Mouse (Mus musculus) 416B (cell line): ENCODE measurements around the gene Sipa1.
A peak's percentile ranks its signal among the peaks of the same experiment; 100 is the strongest.

Source experiments
- DNase-seq: peaks from one replicate; pipeline ENCODE4 v3.0.0; 2011; ENCODE audit warnings: low read depth

The Sipa1 gene

DNA sequence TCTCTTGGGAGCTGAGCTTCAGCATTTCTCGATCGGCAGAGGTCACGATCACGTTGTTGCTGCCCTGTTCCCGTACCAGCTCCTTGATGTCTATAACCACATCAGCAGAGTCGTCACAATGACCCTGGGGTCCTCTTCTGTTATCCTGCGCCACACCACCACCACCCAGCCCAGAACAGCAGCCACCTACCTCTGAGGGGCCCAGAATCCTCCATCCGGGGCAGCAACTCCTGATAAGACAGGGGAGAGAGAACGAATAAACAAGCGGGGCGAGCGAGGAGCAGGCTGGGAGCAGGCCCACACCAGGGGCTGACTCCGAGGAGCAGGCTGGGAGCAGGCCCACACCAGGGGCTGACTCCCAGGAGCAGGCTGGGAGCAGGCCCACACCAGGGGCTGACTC lies 22.9 kb upstream of the Sipa1 start:
- no peak for DNase-seq

DNA sequence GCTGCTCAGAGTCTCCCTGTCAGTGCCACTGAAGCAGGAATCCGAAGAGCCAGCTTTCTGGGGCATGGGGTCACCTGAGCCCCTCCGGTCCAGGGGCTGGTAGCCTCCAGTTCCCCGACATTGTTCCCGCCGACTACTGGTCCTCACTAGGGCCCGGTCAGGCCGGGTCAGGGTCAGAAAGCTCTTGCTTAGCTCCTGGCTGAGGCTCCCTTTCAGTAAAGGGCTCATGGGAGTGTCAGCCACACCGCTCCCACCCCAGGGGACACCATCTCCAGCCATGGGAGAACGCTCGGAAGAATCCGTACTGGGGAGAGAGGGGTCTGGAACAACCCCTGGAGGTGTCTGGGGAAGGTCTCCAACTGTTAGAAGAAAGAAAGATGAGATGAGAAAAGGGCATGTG lies 22.4 kb upstream of the Sipa1 start:
- DNase-seq, result no peak

DNA sequence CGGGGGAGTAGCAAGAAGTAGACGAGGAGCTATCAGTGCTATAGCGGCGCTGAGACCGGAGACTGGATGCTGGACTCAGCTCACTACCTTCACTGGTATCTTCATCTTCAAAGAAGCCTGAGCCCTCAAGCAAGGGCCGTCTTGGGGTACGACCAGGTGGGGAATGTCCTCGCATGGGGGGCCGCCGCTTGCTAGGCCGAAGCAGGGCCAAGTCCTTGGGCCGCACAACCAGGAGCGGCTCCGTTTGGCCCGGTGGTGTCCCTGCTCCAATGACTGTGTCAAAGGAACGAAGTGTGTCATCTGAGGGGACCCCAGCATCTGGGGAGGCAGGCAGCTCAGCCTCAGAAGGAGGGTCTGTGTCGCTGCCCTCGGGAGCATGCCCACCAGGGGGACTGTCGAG lies 21.9 kb upstream of the Sipa1 start:
- no peak for DNase-seq

DNA sequence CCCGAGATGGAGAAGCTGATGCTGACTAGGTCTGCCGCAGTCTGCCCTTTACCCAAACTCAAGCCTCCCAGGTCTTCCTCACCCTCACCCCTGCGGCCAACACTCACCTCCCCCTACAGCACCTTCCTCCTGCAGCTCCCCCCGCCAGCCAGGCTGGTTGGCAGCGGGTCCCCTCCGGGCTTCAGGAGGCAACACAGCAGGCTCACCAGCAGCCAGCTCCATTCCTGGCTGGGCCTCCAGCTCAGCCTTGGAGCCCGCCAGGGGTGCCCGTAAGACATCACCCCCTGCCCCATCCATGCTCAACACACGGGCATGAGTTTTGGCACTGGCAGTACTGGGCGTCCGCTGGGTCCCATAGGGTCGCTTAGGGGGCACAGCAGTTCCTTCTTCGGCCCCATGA lies 21.5 kb upstream of the Sipa1 start:
- no peak for DNase-seq

DNA sequence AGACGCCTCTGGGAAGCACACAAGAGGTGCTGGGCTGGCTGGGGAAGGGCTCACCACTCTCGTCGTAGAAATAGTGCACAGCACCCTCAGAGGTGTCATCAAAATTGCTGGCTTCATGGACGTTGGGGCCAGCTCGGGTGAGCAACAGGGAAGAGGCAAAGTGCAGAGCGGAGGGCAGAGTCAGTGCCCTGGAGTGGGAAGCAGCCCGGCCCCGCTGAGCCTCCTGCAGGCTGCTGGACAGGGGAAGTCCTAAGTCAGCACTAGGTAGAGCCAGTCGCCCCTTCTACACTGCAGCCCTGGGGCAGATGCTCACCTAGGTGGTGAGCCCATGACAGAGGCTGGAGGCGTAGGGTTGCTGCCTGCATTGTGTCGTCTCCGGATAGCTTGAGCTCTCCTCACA lies 20.7 kb upstream of the Sipa1 start:
- DNase-seq, result no peak

DNA sequence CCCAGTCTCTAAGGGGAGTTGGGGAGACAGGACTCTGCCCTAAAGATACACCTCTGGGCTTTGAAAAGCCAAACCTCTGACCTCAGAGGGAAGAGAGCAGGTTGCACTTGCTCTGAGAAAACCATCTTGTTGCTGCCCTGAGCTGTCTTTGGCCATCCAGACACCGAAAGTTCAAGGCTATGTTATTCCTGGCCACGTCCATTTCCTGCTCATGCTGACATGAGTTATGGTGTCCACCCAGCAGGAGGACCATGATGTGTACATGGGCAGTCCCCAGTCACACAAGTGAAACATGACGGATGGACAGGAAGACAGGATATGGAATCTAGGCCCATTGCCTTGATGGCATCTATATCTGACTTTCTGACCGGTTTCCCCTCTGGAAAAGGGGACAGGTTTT lies 16.9 kb upstream of the Sipa1 start:
- DNase-seq, result no peak

DNA sequence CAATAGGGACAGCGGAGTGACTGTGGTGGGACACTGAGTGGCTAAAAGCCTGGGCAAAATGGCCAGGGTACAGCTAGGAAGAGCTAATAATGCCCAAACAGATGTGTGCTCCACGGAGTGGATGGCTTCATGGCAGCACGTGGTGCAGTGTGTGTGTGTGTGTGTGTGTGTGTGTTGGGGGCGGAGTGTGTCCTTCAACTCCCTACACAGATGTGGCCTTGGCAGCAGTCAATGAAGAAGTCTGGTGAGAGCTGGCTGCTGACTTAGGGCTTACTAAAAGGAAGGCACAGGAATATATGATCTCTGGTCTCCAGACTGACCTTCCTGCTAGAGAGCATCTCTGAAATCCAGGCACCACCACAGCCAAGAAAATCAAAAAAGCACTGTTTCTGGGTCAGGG lies 4.9 kb upstream of the Sipa1 start:
- no peak for DNase-seq

DNA sequence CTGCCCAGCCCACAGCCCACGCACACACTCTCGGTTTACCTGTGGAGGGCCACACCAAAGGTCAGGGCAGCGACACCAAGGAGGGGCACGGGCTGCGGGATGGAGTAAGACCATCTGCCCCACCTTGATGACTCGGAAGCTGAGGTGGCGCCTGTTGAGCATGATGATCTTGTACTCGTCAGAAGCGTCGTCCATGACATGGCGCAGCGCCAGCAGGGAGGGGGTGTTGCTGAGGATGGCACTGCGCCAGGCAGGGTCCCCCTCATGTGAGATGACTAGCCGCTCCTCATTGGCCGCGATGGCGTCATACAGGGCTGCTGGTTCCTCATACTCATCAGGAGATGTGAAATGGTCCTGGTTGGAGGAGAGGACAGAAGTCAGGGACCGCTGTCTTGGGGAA lies 2.9 kb upstream of the Sipa1 start:
- no peak for DNase-seq

DNA sequence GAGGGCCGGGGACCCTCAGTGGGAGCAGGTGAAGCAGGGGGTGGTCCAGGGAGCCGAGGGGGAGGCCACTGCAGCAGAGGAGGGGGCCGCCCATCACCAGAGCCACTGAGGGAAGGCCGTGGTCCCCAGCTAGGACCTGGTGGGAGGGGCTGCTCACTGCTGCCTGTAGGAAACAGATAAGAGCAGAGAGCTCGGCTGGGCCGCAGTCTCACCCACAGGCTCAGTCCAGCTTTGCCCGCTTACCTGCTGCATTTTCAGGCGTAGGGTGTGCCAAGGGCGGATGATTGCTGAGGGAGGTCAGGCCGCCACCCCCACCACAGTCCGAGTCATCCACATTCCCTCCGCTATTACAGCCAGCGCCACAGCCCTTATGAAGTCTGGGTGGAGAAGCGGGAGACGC lies 2.0 kb upstream of the Sipa1 start:
- peak; percentile 26 for DNase-seq

DNA sequence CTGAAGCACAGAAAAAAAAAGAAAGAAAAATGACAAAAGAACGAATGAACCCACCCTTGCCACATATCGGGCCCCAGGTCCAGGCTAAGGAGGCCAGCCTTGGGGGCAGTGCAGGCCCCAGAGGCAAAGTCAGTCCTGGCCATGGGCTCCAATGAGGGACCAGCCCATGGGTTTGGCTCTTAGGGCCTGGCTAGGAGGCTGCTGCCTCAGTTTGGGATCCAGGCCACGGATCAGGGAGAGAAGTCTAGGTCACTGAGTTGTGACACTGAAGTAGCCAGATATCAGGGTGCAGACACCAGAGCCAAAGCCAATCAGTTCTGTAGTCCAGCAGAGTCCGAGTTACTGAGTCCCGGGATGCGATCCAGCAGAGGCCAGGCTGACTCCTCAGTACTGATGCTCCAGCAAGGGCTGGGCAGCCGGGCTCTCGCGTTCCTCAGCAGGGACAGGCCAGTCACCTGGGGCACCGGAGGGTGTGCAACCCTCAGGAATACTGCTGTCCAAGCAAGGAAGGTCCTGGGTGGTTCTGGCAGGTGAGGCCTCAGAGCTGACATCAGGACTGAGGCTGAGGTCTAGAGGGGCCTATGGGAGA lies 1.3 kb upstream of the Sipa1 start:
- DNase-seq, result no peak

DNA sequence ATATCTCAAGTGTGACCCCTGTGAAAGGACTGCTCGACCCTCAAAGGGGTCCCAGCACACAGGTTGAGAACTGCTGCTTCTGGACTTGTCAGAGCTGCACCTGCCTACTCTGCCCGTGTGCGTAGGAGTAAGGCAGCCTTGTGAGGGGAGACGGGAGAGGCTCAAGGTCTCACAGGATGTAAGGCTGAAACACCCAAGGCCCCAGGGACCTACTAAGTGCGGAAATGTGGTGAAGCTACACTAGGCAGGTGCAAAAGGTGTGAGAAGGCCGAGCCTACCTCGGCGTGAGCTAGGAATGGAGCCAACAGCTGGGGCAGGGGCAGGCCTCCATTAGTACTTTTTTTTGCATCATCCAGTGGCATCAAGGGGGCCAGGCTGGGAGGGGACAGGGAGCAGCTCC lies 1.2 kb downstream of the Sipa1 start:
- DNase-seq, result no peak

DNA sequence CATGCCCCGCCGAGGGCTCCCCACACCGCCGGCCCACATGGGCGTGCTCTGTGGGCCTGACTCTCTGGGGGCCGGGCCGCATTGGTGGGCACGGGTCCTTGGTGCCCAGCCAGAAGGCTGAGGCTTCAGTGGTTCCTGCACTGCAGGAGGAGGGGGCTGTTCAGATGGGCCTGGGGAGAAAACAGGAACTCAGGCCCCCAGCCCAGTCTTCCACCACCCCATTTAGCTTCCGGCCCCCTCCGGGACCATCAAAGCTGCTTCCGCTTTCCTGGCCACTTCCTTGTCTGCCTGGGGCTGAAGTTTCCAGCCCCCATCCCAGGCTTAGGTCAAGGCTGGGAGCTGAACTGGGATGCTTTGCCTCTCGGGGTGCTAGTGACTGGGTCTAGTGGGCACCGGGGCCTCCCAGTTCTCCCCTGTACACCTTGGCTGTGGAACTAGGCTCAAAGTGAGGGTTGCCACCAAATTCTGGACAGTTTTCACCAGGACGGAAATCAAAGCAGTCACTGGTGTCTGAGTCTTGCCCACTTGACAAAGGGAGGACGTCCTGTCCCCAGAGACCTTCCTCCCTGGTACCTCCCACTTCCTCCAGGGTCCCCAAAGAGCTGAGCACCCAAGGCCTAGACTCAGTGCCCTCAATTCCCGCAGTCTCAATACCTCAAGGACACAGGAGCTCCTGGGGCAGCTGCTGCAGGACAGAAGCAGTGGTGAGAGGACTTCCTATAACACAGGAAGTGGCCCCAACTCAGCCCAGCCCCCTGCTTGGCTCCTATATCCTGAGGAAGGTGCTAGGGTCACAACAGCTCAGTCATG lies 2.4 kb downstream of the Sipa1 start:
- peak; percentile 79 for DNase-seq

DNA sequence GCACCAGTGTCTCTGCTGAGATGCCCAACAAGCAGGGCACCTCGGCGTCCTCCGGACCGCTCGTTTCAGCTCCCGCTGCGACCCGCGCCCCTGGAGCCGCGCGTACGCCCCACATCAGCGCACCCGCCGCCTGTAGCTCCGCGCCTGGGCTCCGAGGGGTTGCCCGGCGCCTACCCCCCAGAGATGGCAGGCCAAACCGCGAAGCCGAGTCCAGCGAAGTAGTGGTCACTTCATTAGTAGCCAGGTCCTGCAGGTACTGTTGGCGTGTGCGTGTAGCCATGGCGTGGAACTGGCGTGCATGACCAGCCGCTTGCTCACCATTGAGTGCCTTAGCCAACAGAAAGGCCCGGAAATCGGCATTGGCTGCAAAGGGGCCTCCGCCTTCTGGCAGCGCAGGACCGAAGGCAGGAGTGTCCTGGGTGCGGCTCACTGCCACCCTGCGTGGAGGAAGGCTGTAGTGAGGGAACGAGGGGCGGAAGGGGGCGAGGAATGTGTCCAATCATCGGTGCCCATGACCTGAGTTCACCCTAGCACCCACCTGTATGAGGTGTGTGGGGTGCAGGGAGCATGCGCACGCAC lies 8.7 kb downstream of the Sipa1 start:
- no peak for DNase-seq

DNA sequence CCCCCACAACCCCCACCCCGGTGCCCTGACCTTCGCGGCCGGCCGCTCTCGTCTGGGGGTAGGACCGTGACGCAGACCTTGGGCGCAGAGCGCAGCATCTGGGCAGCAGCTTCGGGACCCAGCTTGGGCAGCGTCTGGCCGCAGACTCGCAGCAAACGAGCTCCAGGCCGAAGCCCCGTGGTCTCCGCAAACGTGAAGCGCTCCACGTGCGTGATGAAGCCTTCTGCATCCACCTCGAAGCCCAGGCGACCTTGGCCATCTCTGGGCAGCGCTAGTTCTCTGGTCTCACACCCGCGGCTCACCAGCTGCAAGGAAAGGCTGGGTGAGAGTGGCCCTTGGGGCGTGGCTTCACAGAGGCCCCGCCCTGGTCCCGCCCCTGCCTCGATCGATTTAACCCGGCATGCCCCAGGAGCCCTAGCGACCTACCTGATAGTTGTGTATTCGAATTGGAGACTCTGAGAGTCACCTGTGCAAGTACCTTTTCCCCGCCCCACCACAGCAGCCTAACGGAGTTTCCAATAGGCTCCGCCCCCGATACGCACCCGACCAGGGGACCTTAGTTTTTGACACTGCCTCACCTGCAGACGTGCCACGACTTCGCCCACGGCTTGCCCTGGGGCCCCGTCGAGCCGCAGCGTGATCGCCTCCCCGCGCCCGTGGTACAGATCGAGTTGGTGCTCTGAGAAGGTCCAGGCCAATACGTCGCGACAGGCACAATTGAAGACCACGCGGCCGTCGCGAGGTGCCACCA lies 9.4 kb downstream of the Sipa1 start:
- DNase-seq, result no peak

DNA sequence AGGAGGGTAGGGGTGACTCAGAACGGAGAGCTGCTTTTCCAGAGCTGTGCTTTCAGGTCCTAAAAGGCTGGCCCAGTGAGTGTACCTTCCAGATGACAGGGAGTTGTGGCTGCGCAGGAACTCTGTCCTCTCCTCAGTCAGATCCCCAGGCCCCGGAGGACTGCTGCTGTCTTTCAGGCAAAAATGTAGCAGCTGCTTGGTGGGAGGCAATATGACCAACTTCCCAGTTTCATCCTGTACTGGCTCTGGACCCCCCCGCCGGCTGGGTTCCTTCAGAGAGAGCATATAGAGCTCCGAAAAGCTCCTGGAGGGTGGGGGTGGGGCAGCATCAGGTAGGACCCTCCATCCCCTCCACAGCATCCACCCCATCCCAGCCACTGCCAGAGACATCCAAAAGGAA lies 10.9 kb downstream of the Sipa1 start:
- no peak for DNase-seq

DNA sequence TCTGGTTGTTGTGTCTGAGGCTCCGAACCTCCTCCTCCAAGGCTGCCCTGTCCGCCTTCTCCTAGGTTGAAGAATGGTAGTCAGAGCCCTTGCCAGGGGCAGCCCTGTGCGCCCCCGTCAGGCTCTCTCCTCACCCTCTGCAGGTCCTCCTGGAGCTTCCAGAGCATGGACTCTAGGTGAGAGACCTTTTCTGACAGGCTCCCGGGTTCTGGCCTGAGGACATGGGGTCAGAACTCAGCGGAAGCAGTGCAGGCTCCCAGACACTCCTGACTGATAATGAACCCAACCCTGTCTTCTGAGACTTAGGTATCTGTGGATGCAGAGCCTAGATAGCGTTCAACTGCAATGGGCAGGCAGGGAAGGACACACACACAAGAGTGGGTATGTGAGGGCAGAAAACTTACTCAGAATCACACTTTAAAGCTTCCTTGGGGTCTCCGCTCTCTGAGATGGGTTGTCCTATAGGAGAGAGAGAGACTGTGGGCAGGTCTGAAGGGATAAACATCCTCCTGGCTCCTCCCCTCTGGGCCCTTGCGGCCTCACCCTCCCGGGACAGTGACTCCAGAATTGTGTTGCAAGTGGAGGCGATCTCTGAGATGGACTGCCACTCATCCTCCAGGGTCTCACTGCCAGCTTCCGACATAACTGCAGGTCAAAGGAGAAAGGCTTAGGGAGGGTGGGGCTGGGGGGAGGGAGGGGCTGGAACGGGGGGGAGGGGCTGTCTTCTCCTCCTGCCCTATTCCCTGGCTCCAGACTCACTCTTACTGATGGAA lies 11.8 kb downstream of the Sipa1 start:
- DNase-seq, result no peak

DNA sequence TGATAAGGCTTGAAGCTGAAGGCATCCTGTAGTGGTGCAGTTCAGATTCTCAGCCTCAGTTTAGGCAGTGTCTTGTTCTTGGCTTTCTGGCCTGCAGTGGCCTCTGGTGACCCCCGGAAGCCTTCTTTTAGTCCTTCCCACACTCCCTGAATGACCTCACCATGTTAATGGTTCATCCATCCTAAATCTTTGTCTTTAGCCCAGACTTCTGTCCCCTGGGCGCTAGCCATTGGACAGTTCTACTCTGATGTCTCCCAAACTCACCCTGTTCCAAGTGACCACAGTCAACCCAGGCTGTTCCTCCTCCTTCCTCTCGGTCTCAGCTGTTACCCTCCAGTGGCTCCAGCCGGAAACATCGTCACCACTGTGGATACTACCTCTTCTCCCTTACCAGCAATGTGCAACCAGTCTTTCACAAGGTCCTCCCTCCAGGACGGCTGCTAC lies 14.2 kb downstream of the Sipa1 start:
- DNase-seq, result peak; percentile 62

DNA sequence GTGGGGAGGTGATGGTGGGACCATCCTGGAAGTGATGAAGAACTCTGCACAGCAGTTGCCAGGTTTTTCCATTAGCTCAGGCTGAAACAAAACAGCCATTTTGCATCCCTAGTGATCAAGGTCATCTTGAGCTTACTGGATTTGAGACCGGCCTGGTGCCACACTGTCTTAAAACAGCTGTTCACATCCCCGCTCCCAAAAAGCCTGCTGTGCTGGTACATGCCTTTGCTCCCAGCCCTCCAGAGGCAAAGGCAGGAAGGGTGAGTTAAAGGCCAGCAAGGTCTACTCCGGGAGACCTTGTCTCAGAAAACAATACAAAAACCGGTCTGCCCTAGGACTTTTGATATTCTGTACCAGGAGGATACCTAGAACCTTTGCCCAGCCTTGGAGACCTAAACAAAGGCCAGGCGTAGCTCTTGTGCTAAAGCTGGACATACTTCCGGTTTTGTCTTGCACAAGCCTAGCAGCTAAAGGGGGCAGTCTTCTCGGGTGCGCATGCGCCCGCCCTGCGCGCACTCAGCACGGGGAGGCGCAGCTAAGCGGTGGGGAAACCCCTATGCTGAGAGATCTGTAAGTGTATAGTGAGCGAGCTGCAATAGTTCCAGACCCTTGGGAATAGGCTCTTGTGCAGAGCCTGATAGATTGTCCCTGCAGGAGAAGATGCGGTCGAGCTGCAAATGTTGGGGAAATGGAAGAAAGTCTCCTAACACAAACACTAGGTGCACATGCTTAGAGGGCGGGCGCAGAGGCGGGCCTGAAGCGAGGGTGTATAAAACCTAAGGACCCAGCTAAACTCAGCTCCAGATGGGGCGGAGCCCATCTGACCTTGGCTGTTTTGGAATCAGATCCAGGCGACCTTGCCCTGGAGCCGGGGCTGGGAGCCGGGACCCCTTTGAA lies 14.9 kb downstream of the Sipa1 start:
- DNase-seq, result peak; percentile 85

DNA sequence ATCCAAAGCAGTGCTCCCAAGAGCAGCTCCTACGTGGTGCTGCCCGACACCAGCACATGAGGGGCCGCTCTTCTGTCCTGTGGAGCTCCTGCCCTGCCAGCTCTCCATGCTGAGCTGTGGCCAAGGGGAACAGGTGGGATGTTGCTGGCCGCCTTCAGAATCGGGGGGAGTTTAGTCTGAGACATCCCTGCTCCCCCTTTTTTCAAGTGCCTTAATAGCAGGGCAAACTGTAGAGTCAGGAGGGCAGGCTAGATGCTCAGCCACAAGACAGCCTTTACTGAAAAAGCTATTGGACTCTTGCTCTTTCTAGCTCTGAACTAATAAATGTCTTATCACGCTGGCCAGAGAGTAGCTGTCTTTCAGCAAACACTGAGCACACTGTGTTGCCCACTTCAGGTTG lies 15.7 kb downstream of the Sipa1 start:
- DNase-seq, result no peak

DNA sequence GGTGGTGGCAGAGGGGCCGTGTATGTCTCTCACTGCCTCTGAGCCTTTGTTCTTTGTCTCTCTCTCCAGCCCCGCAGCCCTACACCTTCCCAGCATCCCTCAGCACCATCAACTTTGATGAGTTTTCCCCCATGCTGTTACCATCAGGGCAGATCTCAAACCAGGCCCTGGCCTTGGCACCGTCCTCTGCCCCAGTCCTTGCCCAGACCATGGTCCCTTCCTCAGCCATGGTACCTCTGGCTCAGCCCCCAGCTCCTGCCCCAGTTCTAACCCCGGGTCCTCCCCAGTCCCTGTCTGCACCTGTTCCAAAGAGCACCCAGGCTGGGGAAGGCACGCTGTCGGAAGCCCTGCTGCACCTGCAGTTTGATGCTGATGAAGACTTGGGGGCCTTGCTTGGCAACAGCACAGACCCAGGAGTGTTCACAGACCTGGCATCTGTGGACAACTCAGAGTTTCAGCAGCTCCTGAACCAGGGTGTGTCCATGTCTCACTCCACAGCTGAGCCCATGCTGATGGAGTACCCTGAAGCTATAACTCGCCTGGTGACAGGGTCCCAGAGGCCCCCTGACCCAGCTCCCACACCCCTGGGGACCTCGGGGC lies 16.7 kb downstream of the Sipa1 start:
- DNase-seq, result no peak

DNA sequence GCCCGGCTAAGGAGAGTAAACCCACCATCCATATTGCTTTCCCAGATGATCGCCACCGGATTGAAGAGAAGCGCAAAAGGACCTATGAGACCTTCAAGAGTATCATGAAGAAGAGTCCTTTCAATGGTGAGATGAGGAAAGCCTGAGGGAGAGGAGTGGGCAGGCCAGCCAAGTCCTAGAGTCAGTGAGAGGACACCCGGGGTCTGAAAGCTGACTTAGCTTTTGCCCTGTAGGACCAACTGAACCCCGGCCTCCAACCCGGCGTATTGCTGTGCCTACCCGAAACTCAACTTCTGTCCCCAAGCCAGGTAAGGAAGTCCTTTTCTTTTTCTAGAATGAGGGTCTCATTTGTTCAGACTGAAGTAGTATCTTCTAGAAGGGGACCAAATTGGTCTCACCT lies 18.2 kb downstream of the Sipa1 start:
- no peak for DNase-seq
